In genomic region chr6:108408053-108408452, GRCm38 (mm10) we compare ENCODE assay signal across 8 mouse cellular contexts.
A peak's percentile ranks its signal among the peaks of the same experiment; 100 is the strongest.
DNase-seq lines count a peak whose midpoint lies in the region; ATAC-seq and TF ChIP-seq lines count a peak whose summit lies in the region.

No protein-coding gene starts in this region.

- H3K4me1 ChIP-seq in kidney, embryonic 15.5 days, result no peaks in the 10 kb centered on the region
- no peaks in the 10 kb centered on the region for H3K4me1 ChIP-seq in lung, embryonic 14.5 days (ENCODE audit: insufficient read depth)

- TF ChIP-seq CTCF in lung, embryonic 14.5 days (IDR thresholded peaks at IDR 0.05; ENCODE audit: low read depth), result peak; percentile 89

- H3K27ac ChIP-seq in kidney, embryonic 15.5 days, result no peak overlapping the region
- no peak overlapping the region for H3K27ac ChIP-seq in lung, embryonic 14.5 days (ENCODE audit: low read depth)

- H3K9me3 ChIP-seq in kidney, embryonic 15.5 days (replicated peaks), result no peaks in the 10 kb centered on the region
- H3K9me3 ChIP-seq in lung, embryonic 14.5 days (ENCODE audit: low read depth, low read length), result no peaks in the 10 kb centered on the region

- H3K9ac ChIP-seq in kidney, embryonic 15.5 days, result no peak overlapping the region
- no peak overlapping the region for H3K9ac ChIP-seq in lung, embryonic 14.5 days

- peak; percentile 79 for ATAC-seq in granulocyte monocyte progenitor cell, adult 5-6 weeks (replicated peaks; ENCODE audit: poor library complexity, severe bottlenecking)
- 0 out of 2 replicates have a peak, but pooled peaks have one; percentile 30 for ATAC-seq in kidney, embryonic 15.5 days (replicated peaks; ENCODE audit: low FRiP score)
- peak; percentile 72 for ATAC-seq in lung, embryonic 14.5 days (ENCODE audit: insufficient read depth)

- H3K36me3 ChIP-seq in kidney, embryonic 15.5 days, result peaks cover 69% of the 10 kb centered on the region
- peaks cover 31% of the 10 kb centered on the region for H3K36me3 ChIP-seq in lung, embryonic 14.5 days (ENCODE audit: insufficient read depth)

- no peak overlapping the region for H3K4me2 ChIP-seq in kidney, embryonic 15.5 days
- H3K4me2 ChIP-seq in lung, embryonic 14.5 days, result no peak overlapping the region

- WGBS in kidney, embryonic 15.5 days, result 92% methylated on average over 3 of the region's 3 CpGs
- 95% methylated on average over 3 of the region's 3 CpGs for WGBS in lung, embryonic 14.5 days

- no peaks in the 10 kb centered on the region for H3K27me3 ChIP-seq in kidney, embryonic 15.5 days
- H3K27me3 ChIP-seq in lung, embryonic 14.5 days (ENCODE audit: insufficient read depth, low read length), result no peaks in the 10 kb centered on the region

- no peak overlapping the region for H3K4me3 ChIP-seq in kidney, embryonic 15.5 days (replicated peaks)
- H3K4me3 ChIP-seq in lung, embryonic 14.5 days (ENCODE audit: low read depth, low read length), result no peak overlapping the region

- DNase-seq in adrenal gland, adult (ENCODE audit: inconsistent age in 2 of 2, low spot score in 1 of 2), result peak; percentile 45 to 90
- no peak for DNase-seq in adrenal gland, postnatal 4 days (ENCODE audit: low spot score in 2 of 2)
- peak; percentile 81 for DNase-seq in ES-CJ7 (ENCODE audit: low read depth, low spot score)
- DNase-seq in cerebellum, adult 8-10 months, result peak; percentile 58
- DNase-seq in lung, embryonic 14.5 days, result peak; percentile 86
- peak; percentile 43 for DNase-seq in retina, adult 2 months (ENCODE audit: low read depth, low spot score)

Comparison
In these comparisons a context has a peak if more than half of its experiments do, and no peak if none do; other contexts are left out.
1. DNase-seq: peak in adrenal gland, adult (2 of 2), ES-CJ7 (single experiment), cerebellum, adult 8-10 months (single experiment), lung, embryonic 14.5 days (single experiment) and retina, adult 2 months (single experiment); none in adrenal gland, postnatal 4 days (0 of 2).
2. Peak in every context shown above with its lines, with median percentiles within 50 percentile points of each other: ATAC-seq.